Mouse (Mus musculus): ENCODE results near the gene Ap2s1. TPM values are rescaled to one million over a fixed set of nuclear protein-coding genes. Genes with fewer than 3 reads are reported as not detected.

Ap2s1 gene
- 237 and 256 TPM in 2 replicates for polyA plus RNA-seq (2014; fragmentation: Nextera tagmentation; extraction: Ambion mirVana)

GRCm38 (mm10) chr7:16738073-16738696, at the start of gene Ap2s1:
TSS of gene Ap2s1 (plus strand) at chr7:16738410.
- H3K9me3 ChIP-seq (ENCODE audit: control insufficient read depth, low read length), result no peaks in the 10 kb centered on the region
- peak within 1 kb of the TSS; percentile 90 to 97 for H3K4me3 ChIP-seq (ENCODE audit: control insufficient read depth in 1 of 2, insufficient read depth in 1 of 2, low read depth in 1 of 2, low read length in 2 of 2)
- peak within 1 kb of the TSS; percentile 80 for H3K4me2 ChIP-seq (ENCODE audit: low read length)
- H3K27ac ChIP-seq (replicated peaks in 1 of 2; ENCODE audit: control insufficient read depth in 1 of 2, insufficient read depth in 1 of 2, low read depth in 2 of 2, low read length in 2 of 2), result peak within 1 kb of the TSS in 1 of 2 experiments; percentile 42; a peak in 2 of 4 replicates
- H3K27me3 ChIP-seq (ENCODE audit: control insufficient read depth, insufficient read depth, low read length), result no peaks in the 10 kb centered on the region
- peak within 1 kb of the TSS; percentile 96 for H3K9ac ChIP-seq (ENCODE audit: low read length)
- peaks cover 19% of the 10 kb centered on the region for H3K36me3 ChIP-seq (ENCODE audit: control insufficient read depth, insufficient read depth, low read length)
- peaks cover 6 to 11% of the 10 kb centered on the region in 2 experiments; a peak in 3 of 4 replicates for H3K4me1 ChIP-seq (ENCODE audit: control insufficient read depth in 2 of 2, insufficient read depth in 2 of 2, low read length in 2 of 2)
- peak; percentile 87 for ATAC-seq (ENCODE audit: insufficient number of reproducible peaks, insufficient read depth, low FRiP score, low read depth)
- WGBS, result under 1% methylated on average over 34 of the region's 34 CpGs

DNA sequence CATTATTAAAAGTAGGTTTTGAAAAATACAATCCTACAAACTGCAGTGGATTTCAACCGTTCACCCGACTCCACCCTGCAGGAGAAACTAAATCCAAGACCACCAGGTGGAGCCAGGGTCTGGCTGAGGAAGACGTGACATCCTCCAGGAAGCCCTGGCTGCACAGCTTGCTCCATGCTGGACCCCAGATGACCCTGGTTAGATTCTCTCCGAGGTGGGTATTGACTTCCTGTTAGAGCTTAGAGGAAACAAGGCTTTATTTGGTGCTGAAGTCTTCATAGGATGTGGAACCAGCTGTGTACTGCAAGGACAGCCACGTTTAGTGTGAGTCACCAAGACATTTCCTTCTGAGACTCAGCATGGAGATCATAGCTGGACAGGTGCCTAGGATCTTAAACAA, 49.0 kb upstream of the Ap2s1 start:
- Histone ChIP-seq H3K36me3 (ENCODE audit: control insufficient read depth, insufficient read depth, low read length) (no peaks in the 10 kb centered on the region), H3K9ac (ENCODE audit: low read length) (no peak overlapping the region), H3K27me3 (ENCODE audit: control insufficient read depth, insufficient read depth, low read length) (no peaks in the 10 kb centered on the region), H3K9me3 (ENCODE audit: control insufficient read depth, low read length) (0 out of 2 replicates have a peak, but pooled peaks cover 12% of the 10 kb centered on the region), H3K27ac (replicated peaks in 1 of 2; ENCODE audit: control insufficient read depth in 1 of 2, insufficient read depth in 1 of 2, low read depth in 2 of 2, low read length in 2 of 2) (no peak overlapping the region), H3K4me2 (ENCODE audit: low read length) (no peak overlapping the region), H3K4me3 (ENCODE audit: control insufficient read depth in 1 of 2, insufficient read depth in 1 of 2, low read depth in 1 of 2, low read length in 2 of 2) (no peak overlapping the region), H3K4me1 (ENCODE audit: control insufficient read depth in 2 of 2, insufficient read depth in 2 of 2, low read length in 2 of 2) (no peaks in the 10 kb centered on the region)
- 64% methylated on average over 5 of the region's 5 CpGs for WGBS
- ATAC-seq (ENCODE audit: insufficient number of reproducible peaks, insufficient read depth, low FRiP score, low read depth), result no peak

- 0 out of 2 replicates have a peak, but pooled peaks cover 2% of the 10 kb centered on the region for H3K9me3 ChIP-seq (ENCODE audit: control insufficient read depth, low read length)
- no peaks in the 10 kb centered on the region for H3K4me1 ChIP-seq (ENCODE audit: control insufficient read depth in 2 of 2, insufficient read depth in 2 of 2, low read length in 2 of 2)
- no peak overlapping the region for H3K27ac ChIP-seq (replicated peaks in 1 of 2; ENCODE audit: control insufficient read depth in 1 of 2, insufficient read depth in 1 of 2, low read depth in 2 of 2, low read length in 2 of 2)
- ATAC-seq (ENCODE audit: insufficient number of reproducible peaks, insufficient read depth, low FRiP score, low read depth), result no peak
- no peak overlapping the region for H3K4me2 ChIP-seq (ENCODE audit: low read length)
- no peaks in the 10 kb centered on the region for H3K27me3 ChIP-seq (ENCODE audit: control insufficient read depth, insufficient read depth, low read length)
- H3K36me3 ChIP-seq (ENCODE audit: control insufficient read depth, insufficient read depth, low read length), result no peaks in the 10 kb centered on the region
- WGBS, result 25% methylated on average over 3 of the region's 3 CpGs
- no peak overlapping the region for H3K4me3 ChIP-seq (ENCODE audit: control insufficient read depth in 1 of 2, insufficient read depth in 1 of 2, low read depth in 1 of 2, low read length in 2 of 2)
- no peak overlapping the region for H3K9ac ChIP-seq (ENCODE audit: low read length)
These were observed 43.2 kb upstream of the Ap2s1 start for GRCm38 (mm10) chr7:16695025-16695424.

- no peak overlapping the region for H3K9ac ChIP-seq (ENCODE audit: low read length)
- no peak overlapping the region for H3K4me2 ChIP-seq (ENCODE audit: low read length)
- no peak for ATAC-seq (ENCODE audit: insufficient number of reproducible peaks, insufficient read depth, low FRiP score, low read depth)
- WGBS, result 47% methylated on average over 2 of the region's 2 CpGs
- 0 out of 4 replicates have a peak, but pooled peaks cover 0 to 5% of the 10 kb centered on the region in 2 experiments for H3K4me1 ChIP-seq (ENCODE audit: control insufficient read depth in 2 of 2, insufficient read depth in 2 of 2, low read length in 2 of 2)
- no peaks in the 10 kb centered on the region for H3K36me3 ChIP-seq (ENCODE audit: control insufficient read depth, insufficient read depth, low read length)
- H3K27me3 ChIP-seq (ENCODE audit: control insufficient read depth, insufficient read depth, low read length), result no peaks in the 10 kb centered on the region
- H3K9me3 ChIP-seq (ENCODE audit: control insufficient read depth, low read length), result 0 out of 2 replicates have a peak, but pooled peaks cover 2% of the 10 kb centered on the region
- H3K4me3 ChIP-seq (ENCODE audit: control insufficient read depth in 1 of 2, insufficient read depth in 1 of 2, low read depth in 1 of 2, low read length in 2 of 2), result no peak overlapping the region
- no peak overlapping the region for H3K27ac ChIP-seq (replicated peaks in 1 of 2; ENCODE audit: control insufficient read depth in 1 of 2, insufficient read depth in 1 of 2, low read depth in 2 of 2, low read length in 2 of 2)
These were observed 39.2 kb upstream of the Ap2s1 start for GRCm38 (mm10) chr7:16699042-16699441.

- no peaks in the 10 kb centered on the region for H3K9me3 ChIP-seq (ENCODE audit: control insufficient read depth, low read length)
- WGBS, result 41% methylated on average over 5 of the region's 5 CpGs
These were observed 37.6 kb upstream of the Ap2s1 start for GRCm38 (mm10) chr7:16700583-16700982.

DNA sequence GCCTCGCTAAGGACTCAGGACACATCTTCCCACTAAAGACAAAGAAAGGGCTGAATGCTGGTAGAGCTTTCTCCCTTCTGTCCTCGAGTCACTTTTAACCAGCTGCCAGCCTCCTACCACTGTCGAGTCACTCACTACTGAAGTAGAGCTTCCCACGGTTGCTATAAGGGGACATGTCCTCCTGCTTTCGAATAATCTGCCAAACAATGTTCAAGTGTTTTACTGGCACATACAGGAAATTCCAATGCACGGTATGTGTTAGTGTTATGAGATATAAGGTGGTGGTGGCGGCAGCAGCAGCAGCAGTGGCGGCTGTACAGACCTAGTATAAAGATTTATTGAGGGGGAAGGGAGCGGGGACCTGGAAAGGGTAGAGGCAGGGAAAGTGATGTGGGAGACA, 31.8 kb upstream of the Ap2s1 start:
- no peaks in the 10 kb centered on the region for H3K36me3 ChIP-seq (ENCODE audit: control insufficient read depth, insufficient read depth, low read length)

More at GRCm38 (mm10) chr7:16700583-16700982, 37.6 kb upstream of the Ap2s1 start:
- Histone ChIP-seq H3K27ac (replicated peaks in 1 of 2; ENCODE audit: control insufficient read depth in 1 of 2, insufficient read depth in 1 of 2, low read depth in 2 of 2, low read length in 2 of 2) (no peak overlapping the region), H3K4me3 (ENCODE audit: control insufficient read depth in 1 of 2, insufficient read depth in 1 of 2, low read depth in 1 of 2, low read length in 2 of 2) (no peak overlapping the region), H3K36me3 (ENCODE audit: control insufficient read depth, insufficient read depth, low read length) (no peaks in the 10 kb centered on the region), H3K4me1 (ENCODE audit: control insufficient read depth in 2 of 2, insufficient read depth in 2 of 2, low read length in 2 of 2) (peaks cover under 1 to 6% of the 10 kb centered on the region in 2 experiments; a peak in 3 of 4 replicates), H3K9ac (ENCODE audit: low read length) (no peak overlapping the region), H3K27me3 (ENCODE audit: control insufficient read depth, insufficient read depth, low read length) (no peaks in the 10 kb centered on the region), H3K4me2 (ENCODE audit: low read length) (no peak overlapping the region)
- ATAC-seq (ENCODE audit: insufficient number of reproducible peaks, insufficient read depth, low FRiP score, low read depth), result 0 out of 2 replicates have a peak, but pooled peaks have one; percentile 43

GRCm38 (mm10) chr7:16708244-16708643, 30.0 kb upstream of the Ap2s1 start:
- peak overlapping the region; percentile 13; the same call in 1 of the 2 replicates for H3K4me2 ChIP-seq (ENCODE audit: low read length)
- H3K4me3 ChIP-seq (ENCODE audit: control insufficient read depth in 1 of 2, insufficient read depth in 1 of 2, low read depth in 1 of 2, low read length in 2 of 2), result no peak overlapping the region
- peaks cover 26 to 31% of the 10 kb centered on the region in 2 experiments for H3K4me1 ChIP-seq (ENCODE audit: control insufficient read depth in 2 of 2, insufficient read depth in 2 of 2, low read length in 2 of 2)
- 0 out of 2 replicates have a peak overlapping the region, but pooled peaks have one; percentile 8 for H3K9ac ChIP-seq (ENCODE audit: low read length)
- no peaks in the 10 kb centered on the region for H3K9me3 ChIP-seq (ENCODE audit: control insufficient read depth, low read length)
- H3K27me3 ChIP-seq (ENCODE audit: control insufficient read depth, insufficient read depth, low read length), result no peaks in the 10 kb centered on the region
- 0 out of 2 replicates have a peak, but pooled peaks have one; percentile 31 for ATAC-seq (ENCODE audit: insufficient number of reproducible peaks, insufficient read depth, low FRiP score, low read depth)
- peak overlapping the region; percentile 30 to 44; a peak in 2 of 4 replicates for H3K27ac ChIP-seq (replicated peaks in 1 of 2; ENCODE audit: control insufficient read depth in 1 of 2, insufficient read depth in 1 of 2, low read depth in 2 of 2, low read length in 2 of 2)
- WGBS, result 10% methylated on average over 9 of the region's 9 CpGs
- no peaks in the 10 kb centered on the region for H3K36me3 ChIP-seq (ENCODE audit: control insufficient read depth, insufficient read depth, low read length)

More for the DNA sequence above, 31.8 kb upstream of the Ap2s1 start:
- no peaks in the 10 kb centered on the region for H3K27me3 ChIP-seq (ENCODE audit: control insufficient read depth, insufficient read depth, low read length)
- H3K4me2 ChIP-seq (ENCODE audit: low read length), result peak overlapping the region; percentile 11
- H3K4me3 ChIP-seq (ENCODE audit: control insufficient read depth in 1 of 2, insufficient read depth in 1 of 2, low read depth in 1 of 2, low read length in 2 of 2), result no peak overlapping the region
- whole genome bisulfite sequencing, result 8% methylated on average over 9 of the region's 9 CpGs
- peak overlapping the region; percentile 26 to 74 for H3K27ac ChIP-seq (replicated peaks in 1 of 2; ENCODE audit: control insufficient read depth in 1 of 2, insufficient read depth in 1 of 2, low read depth in 2 of 2, low read length in 2 of 2)
- ATAC-seq (ENCODE audit: insufficient number of reproducible peaks, insufficient read depth, low FRiP score, low read depth), result peak; percentile 28; the same call in 1 of the 2 replicates
- H3K9ac ChIP-seq (ENCODE audit: low read length), result 0 out of 2 replicates have a peak overlapping the region, but pooled peaks have one; percentile 0
- peaks cover 26 to 31% of the 10 kb centered on the region in 2 experiments for H3K4me1 ChIP-seq (ENCODE audit: control insufficient read depth in 2 of 2, insufficient read depth in 2 of 2, low read length in 2 of 2)
- no peaks in the 10 kb centered on the region for H3K9me3 ChIP-seq (ENCODE audit: control insufficient read depth, low read length)

Measured in heart, embryonic 14.5 days (tissue).